Mouse (Mus musculus) cerebellum, adult 2 months (tissue): ENCODE results near the gene Kif5c.

Experiments
- CTCF ChIP-seq: fragments of 200-500 bp; IDR thresholded peaks from 2 replicates; pipeline ENCODE4 v1.5.1; 2011; ENCODE audit warnings: low read depth, mild to moderate bottlenecking, control low read depth, low read length, moderate library complexity, borderline replicate concordance; ENCODE audit not compliant: insufficient read depth
- POLR2A ChIP-seq: fragments of 200-500 bp; IDR thresholded peaks from 2 replicates; pipeline ENCODE4 v1.6.1; 2011; ENCODE audit warnings: low read length, control low read depth, borderline replicate concordance; ENCODE audit not compliant: insufficient read depth

DNA sequence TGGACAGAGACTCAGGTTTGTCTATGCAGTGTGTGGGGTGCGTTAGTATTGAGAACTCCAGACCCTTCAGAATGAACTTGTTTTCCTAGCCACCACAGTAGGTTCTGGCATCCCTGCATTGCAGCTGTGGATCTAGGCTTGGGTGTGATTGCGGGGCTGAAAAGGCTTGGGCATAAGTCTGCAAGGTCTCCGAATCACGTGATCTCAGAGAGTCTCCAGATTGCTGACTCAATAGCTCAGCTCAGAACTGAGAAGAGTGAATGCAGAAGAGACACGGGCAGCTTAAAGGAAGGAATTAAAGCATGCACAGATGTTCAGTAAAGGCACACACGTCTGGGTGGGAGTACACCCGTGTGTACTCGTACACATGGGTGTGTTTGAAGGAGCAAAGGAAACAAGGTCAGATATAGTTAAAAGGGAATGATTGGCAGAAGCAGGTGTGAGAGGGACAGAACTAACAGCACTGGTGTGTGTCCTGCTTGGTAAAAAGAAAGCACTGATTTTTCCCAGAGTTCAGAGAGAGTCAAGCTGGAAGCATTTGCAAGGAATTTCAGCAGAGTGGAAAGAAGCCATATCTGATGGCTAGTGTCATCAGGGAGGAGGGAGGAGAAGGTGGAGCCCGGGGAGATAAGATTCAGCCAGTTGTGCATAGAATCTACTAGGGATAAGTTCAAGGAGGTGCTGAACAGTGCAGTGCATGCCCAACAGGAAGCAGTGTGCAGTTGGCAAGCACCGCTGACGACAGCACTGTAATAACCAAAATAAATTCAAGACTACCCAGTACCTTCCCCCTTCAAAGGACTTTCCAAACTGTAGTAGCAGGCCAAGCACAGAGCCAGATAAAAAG is 130.9 kb downstream of the Kif5c start:
- TF ChIP-seq CTCF (no peak), POLR2A (no peak)
